Mouse (Mus musculus) bone marrow macrophage, adult 2 months (primary cell): ENCODE measurements around the gene Ankrd13d. TPM values are rescaled to one million over a fixed set of nuclear protein-coding genes. Genes with fewer than 3 reads are reported as not detected.

Experiments used
- H3K27ac ChIP-seq: 2 replicates; pipeline ENCODE4 v1.5.1; 2012; ENCODE audit warnings: low read depth, low read length; ENCODE audit not compliant: insufficient read depth
- H3K4me1 ChIP-seq: 2 replicates; pipeline ENCODE4 v1.6.1; 2012; ENCODE audit warnings: low read length; ENCODE audit not compliant: control insufficient read depth, insufficient read depth
- H3K4me3 ChIP-seq: 2 replicates; pipeline ENCODE4 v1.5.1; 2012; ENCODE audit warnings: mild to moderate bottlenecking, low read length, moderate library complexity; ENCODE audit not compliant: insufficient read depth
- CTCF ChIP-seq: IDR thresholded peaks from 2 replicates; pipeline ENCODE4 v1.5.1; 2012; ENCODE audit warnings: low read depth, mild to moderate bottlenecking, low read length, moderate library complexity
- POLR2A ChIP-seq: IDR thresholded peaks from 2 replicates; pipeline ENCODE4 v1.6.1; 2012; ENCODE audit warnings: mild to moderate bottlenecking, low read depth, low read length, borderline replicate concordance
- polyA plus RNA-seq: library from polyadenylated mRNA; stranded (reverse); fragments of >200 nt; gene quantifications from 2 replicates; pipeline ENCODE4 v1.2.4, GENCODE M21; 2012; ENCODE audit not compliant: missing spikeins, insufficient read depth, insufficient read length

Gene Ankrd13d
- polyA plus RNA-seq, 1 experiment: 21.8 TPM

DNA sequence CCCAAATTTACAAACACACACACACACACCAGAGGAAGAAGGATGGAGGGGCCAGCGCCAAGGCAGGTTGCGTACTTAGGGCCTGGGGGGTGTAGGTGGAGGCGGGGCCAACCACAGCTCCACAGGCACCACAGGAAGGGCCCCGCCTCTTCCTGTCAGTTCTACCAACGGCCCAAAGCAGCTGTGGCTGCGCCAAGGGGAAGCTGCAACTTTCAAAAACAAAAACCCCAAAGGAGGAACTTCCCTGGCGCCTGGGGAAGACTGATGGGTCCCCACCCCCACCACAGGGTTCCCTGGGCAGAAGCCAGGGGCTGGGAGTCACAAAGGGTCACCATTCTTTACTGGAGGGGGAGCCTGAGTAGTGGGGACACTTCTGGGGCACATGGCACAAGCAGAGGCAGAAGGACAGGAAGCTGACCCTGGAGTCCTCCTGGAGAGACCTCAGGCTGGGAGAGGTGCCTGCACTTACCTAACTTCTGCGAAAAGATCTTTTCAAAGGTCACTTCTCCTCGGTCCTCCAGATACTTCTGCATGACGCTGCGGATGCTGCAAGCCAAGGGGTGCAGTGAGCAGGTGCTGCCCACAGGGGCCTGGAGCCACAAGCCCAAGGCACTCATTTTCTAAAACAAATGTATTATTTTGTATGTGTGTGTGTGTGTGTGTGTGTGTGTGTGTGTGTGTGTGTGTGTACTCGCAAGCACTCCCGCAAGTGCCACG lies 11.6 kb upstream of the Ankrd13d start:
- TF ChIP-seq POLR2A: no peak
- no peak for TF ChIP-seq CTCF
- H3K27ac ChIP-seq: peak overlapping the region; percentile 95
- H3K4me3 ChIP-seq: peak overlapping the region; percentile 22; the same call in 1 of the 2 replicates
- peaks cover 56% of the 10 kb centered on the region for H3K4me1 ChIP-seq

DNA sequence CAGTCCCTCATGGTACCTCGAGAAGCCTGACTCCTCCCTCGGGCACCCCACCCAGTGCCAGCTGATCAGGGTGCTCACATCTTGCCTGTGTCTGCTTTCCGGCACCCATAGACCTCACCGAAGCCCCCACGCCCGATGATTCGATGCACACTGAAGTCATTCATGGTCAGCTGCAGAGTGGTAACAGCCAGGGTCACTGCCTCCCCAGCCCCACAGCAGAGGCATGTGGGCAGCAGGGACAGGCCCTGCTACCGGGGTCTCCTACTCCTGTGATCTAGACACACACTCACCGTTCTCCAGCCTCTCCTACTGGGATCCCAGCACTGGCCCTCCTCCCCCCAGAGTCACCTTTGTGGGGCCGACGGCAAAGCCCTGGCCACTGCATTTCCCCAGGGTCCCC lies 8.2 kb upstream of the Ankrd13d start:
- H3K4me3 ChIP-seq: no peak overlapping the region
- H3K4me1 ChIP-seq: peaks cover 28% of the 10 kb centered on the region
- TF ChIP-seq CTCF (no peak), POLR2A (no peak)
- H3K27ac ChIP-seq: no peak overlapping the region

DNA sequence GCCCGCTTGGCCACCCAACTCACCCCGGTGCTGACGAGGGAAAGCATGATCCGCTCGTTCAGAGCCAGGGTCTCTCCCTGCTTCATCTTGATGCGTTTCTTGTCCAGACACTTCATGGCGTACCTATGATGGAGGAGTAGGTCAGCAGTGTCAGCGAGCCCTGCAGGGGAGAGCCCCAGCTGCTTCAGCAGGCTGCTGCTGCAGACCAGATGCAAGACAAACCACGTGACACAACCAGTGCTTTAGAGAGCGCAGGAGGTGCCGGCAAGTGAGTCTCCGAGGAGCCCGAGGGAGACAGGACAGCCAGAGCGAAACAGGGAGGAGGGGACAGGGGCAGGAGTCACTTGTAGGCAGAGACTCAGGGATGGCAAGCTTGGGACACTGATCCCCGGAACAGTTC lies 7.8 kb upstream of the Ankrd13d start:
- TF ChIP-seq CTCF (no peak), POLR2A (no peak)
- Histone ChIP-seq H3K4me1 (peaks cover 29% of the 10 kb centered on the region), H3K4me3 (no peak overlapping the region), H3K27ac (no peak overlapping the region)

DNA sequence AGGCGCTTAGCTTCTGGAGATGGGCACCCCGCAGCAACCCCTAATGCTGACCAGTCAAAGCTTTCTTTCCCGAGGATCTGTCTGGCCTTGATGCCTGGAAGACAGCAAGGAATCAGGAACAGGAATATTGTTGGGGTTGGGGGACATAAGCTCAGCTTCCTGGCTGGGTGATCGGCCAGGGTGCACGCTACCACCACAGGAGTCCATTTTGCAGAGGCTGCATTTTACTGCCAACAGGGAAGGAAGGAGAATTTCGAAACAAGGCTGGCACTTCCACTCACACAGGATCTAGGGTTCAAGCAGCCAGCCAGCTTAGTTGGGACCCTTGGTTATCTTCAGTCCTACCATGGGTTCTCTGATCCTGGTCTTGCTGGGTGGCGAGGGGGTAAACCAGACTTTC lies 716 bp upstream of the Ankrd13d start:
- TF ChIP-seq CTCF: no peak
- TF ChIP-seq POLR2A: no peak
- Histone ChIP-seq H3K4me3 (peak overlapping the region; percentile 80), H3K4me1 (peaks cover 28% of the 10 kb centered on the region), H3K27ac (peak overlapping the region; percentile 97)

DNA sequence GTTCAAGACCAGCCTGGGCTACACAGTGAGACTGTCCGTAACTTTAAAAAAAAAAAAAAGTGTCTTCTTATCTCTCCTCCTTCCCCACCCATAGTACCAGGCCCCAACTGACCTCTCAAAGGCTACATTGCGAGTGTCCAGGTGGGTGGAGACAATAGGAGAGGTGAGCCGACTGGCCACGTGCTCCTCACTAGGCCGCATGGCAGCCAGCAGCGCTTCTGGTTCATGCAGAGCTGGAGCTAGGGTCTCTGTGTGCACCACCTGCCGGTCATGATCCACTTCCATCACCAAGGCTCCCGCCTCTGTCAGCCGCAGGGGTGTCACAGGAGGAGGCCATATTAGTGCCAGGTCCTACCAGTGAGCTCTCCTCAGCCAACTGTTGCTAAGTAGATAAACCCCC lies 2.5 kb downstream of the Ankrd13d start:
- Histone ChIP-seq H3K4me3 (no peak overlapping the region), H3K27ac (no peak overlapping the region), H3K4me1 (peaks cover 16% of the 10 kb centered on the region)
- TF ChIP-seq POLR2A (no peak), CTCF (no peak)

DNA sequence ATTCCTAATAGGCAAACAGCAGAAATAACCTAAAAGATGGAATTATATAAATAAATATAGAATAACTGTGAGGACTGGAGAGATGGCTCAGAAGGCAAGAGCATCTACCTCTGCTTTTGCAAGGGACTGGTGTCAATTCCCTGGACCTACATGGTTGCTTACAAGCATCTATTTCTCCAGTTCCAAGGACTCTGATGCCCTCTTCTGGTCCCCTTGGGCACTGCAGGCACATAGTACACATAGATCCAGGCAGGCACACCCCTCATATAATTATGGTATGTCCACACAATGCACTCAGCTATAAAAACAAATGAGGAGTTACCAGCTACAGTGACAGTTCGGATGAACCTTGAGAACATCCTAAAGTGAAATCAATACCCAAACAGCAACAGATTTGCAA lies 3.5 kb downstream of the Ankrd13d start:
- Histone ChIP-seq H3K27ac (no peak overlapping the region), H3K4me1 (peaks cover 7% of the 10 kb centered on the region), H3K4me3 (no peak overlapping the region)
- no peak for TF ChIP-seq POLR2A
- TF ChIP-seq CTCF: no peak

DNA sequence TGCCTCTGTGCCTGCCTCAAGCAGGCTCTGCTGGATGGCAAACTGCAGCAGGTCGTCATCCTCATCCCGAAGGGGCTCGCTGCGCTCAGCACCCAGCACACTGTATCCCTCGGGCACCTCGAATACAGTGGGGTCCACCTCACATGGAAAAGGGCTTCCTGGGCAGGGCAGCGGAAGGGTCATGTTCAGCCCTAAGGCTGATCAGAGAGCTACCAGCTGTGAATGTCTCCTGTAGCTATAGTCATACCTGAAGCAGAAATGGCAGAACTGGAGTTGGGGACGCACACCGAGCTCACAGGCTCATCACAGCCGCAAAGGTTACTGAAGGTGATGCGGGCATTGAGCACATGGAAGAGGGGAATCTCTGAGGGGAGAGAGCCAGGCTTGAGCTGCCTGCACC lies 12.0 kb downstream of the Ankrd13d start:
- TF ChIP-seq POLR2A: no peak
- no peak for TF ChIP-seq CTCF
- no peak overlapping the region for H3K4me3 ChIP-seq
- H3K4me1 ChIP-seq: peaks cover 11% of the 10 kb centered on the region
- no peak overlapping the region for H3K27ac ChIP-seq

DNA sequence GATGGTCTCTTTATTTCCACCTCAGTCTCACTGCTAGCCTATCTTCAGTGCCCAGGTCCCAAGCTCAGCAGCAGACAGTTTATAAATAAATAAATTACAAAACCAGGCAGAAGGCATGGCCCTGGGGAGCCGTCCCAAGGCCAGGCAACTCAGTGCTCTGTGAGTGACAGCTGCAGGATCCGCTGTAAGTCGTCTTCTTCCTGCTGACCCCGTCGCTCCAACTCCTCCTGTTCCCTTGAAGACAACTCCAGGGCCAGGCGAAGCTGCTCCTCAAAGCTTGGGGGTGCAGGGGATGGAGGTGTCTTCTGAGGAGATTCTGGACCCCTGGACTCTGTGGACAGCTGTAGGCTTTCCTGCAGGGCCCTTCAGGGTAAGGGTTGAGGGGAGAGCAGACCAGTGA lies 12.8 kb downstream of the Ankrd13d start:
- TF ChIP-seq CTCF: no peak
- no peak for TF ChIP-seq POLR2A

DNA sequence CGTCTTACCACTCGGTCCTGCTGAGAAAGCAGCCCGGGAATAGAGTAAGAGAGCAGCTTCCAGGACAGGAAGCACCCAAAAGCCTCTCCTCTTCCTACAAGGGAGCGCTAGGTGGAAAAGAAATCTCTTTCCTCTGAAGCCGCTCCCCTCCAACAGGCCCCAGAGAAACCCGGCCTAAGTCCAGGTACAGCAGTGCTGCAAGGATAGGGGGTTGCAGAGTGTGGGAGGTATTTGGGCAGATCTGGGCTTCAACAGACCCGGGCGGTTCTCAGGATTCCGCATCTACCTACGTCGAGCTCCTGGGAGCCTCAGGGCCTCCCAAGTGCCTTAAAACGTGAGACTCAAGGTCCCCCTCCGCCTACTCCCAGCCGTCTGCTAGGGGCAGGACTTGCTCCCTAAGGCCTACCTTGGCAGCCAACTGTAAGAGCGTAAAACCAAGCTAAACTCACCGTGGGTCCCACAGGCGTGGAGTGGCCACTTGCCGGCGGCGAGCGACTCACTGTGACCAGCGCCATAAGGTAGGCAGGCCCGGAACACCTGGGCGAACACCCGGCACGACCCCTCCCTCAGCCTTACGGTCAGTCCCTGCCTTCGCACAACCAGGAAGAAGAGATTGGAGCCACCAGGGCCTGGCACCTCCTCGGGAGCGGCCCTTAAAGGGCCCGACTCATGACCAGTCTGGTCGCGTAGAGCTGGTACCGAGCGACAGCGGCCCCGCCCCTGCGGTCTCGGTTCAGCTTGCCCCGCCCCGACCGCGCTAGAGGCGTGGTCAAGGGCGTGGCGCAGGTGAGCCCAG lies 14.2 kb downstream of the Ankrd13d start, which contains the start of gene Ssh3:
Gene Ssh3, minus strand, starts transcription at position 615 of the 796 bp plus-strand sequence.
- Histone ChIP-seq H3K27ac (0 out of 2 replicates have a peak within 1 kb of the TSS, but pooled peaks have one; percentile 5), H3K4me3 (peak within 1 kb of the TSS; percentile 82), H3K4me1 (peaks cover 18% of the 10 kb centered on the region)
- TF ChIP-seq CTCF (no peak), POLR2A (no peak)

More for the DNA sequence above, 12.8 kb downstream of the Ankrd13d start:
- no peak overlapping the region for H3K4me3 ChIP-seq
- H3K4me1 ChIP-seq: peaks cover 11% of the 10 kb centered on the region
- H3K27ac ChIP-seq: no peak overlapping the region

DNA sequence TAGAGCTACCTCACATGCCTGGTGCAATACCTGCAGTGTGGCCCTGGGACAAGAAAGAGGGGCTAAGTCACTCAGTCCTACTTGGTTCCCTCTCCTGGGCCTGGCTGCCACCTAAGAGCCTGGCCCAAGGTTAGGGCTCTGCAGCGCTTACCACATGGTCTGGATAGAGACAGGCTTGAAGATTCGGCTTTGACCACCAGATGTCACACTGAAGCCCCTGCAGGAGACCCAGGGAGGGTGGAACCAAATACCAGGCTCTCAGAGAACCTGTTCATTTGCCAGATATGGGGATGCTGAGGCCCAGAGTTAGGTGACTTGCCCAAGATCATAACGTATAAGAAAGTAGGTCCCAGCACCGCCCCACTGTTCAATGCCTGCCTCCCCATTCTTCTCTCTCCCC lies 17.0 kb downstream of the Ankrd13d start:
- H3K4me1 ChIP-seq: peaks cover 44% of the 10 kb centered on the region
- no peak overlapping the region for H3K4me3 ChIP-seq
- TF ChIP-seq CTCF (no peak), POLR2A (no peak)

More for the DNA sequence above, 17.0 kb downstream of the Ankrd13d start:
- H3K27ac ChIP-seq: no peak overlapping the region
